Mouse (Mus musculus) left cerebral cortex, adult 11 months (tissue): Measurements from ENCODE around the gene Klhdc4.

Experiments
- DNase-seq: peaks from one replicate; pipeline ENCODE4 v3.0.0; 2022; ENCODE audit warnings: low spot score

Klhdc4 gene

GRCm38 (mm10) chr8:121808032-121808431 is 21.3 kb downstream of the Klhdc4 start:
- DNase-seq = no peak

- no peak for DNase-seq
Measured at GRCm38 (mm10) chr8:121806126-121806525, 23.2 kb downstream of the Klhdc4 start.

GRCm38 (mm10) chr8:121804829-121805228 is 24.5 kb downstream of the Klhdc4 start:
- DNase-seq = no peak

GRCm38 (mm10) chr8:121798401-121798800 is 31.0 kb downstream of the Klhdc4 start:
- DNase-seq = no peak

- DNase-seq = no peak
Measured at GRCm38 (mm10) chr8:121796406-121796805, 33.0 kb downstream of the Klhdc4 start.

- no peak for DNase-seq
Measured at GRCm38 (mm10) chr8:121795461-121795860, 33.9 kb downstream of the Klhdc4 start.

- no peak for DNase-seq
Measured at GRCm38 (mm10) chr8:121794151-121794550, 35.2 kb downstream of the Klhdc4 start.

- no peak for DNase-seq
Measured at GRCm38 (mm10) chr8:121792627-121793026, 36.7 kb downstream of the Klhdc4 start.

GRCm38 (mm10) chr8:121792159-121792558 is 37.2 kb downstream of the Klhdc4 start:
- DNase-seq = no peak

- DNase-seq = no peak
Measured at GRCm38 (mm10) chr8:121788786-121789185, 40.6 kb downstream of the Klhdc4 start.

- peak; percentile 62 for DNase-seq
Measured at GRCm38 (mm10) chr8:121786542-121786941, 42.8 kb downstream of the Klhdc4 start.

- DNase-seq = no peak
Measured at GRCm38 (mm10) chr8:121782493-121782892, 46.9 kb downstream of the Klhdc4 start.

- no peak for DNase-seq
Measured at GRCm38 (mm10) chr8:121773876-121774275, 55.5 kb downstream of the Klhdc4 start.

GRCm38 (mm10) chr8:121770845-121771752 is 58.3 kb downstream of the Klhdc4 start:
- peak; percentile 44 for DNase-seq

GRCm38 (mm10) chr8:121769621-121770020 is 59.7 kb downstream of the Klhdc4 start:
- DNase-seq = no peak

GRCm38 (mm10) chr8:121769095-121769494 is 60.3 kb downstream of the Klhdc4 start:
- no peak for DNase-seq

GRCm38 (mm10) chr8:121765594-121766138 is 63.7 kb downstream of the Klhdc4 start:
- no peak for DNase-seq

- no peak for DNase-seq
Measured at GRCm38 (mm10) chr8:121763700-121764013, 65.7 kb downstream of the Klhdc4 start.

- no peak for DNase-seq
Measured at GRCm38 (mm10) chr8:121762999-121763699, 66.2 kb downstream of the Klhdc4 start.

GRCm38 (mm10) chr8:121761480-121761879 is 67.9 kb downstream of the Klhdc4 start:
- DNase-seq = no peak

GRCm38 (mm10) chr8:121760484-121760883 is 68.9 kb downstream of the Klhdc4 start:
- no peak for DNase-seq

- no peak for DNase-seq
Measured at GRCm38 (mm10) chr8:121758470-121758869, 70.9 kb downstream of the Klhdc4 start.

- peak; percentile 51 for DNase-seq
Measured at GRCm38 (mm10) chr8:121751407-121751806, 78.0 kb downstream of the Klhdc4 start.
